Mouse (Mus musculus) heart, embryonic 14.5 days (tissue): Measurements from ENCODE around the gene Crat. TPM values are rescaled to one million over a fixed set of nuclear protein-coding genes. Genes with fewer than 3 reads are reported as not detected.

Experiments used
- ATAC-seq: fragments of 200-750 bp; cut with Nextera tagmentation; 2 replicates; pipeline ENCODE4 v1.8.0; 2017; ENCODE audit warnings: low read depth, moderate TSS enrichment; ENCODE audit not compliant: insufficient number of reproducible peaks, insufficient read depth, low FRiP score
- H3K27ac ChIP-seq, 2 experiments: fragments of 200-500 bp in 1 of 2; fragments of 300-500 bp in 1 of 2; sonication (generic) in 1 of 2; replicated peaks in 1 of 2; 2 replicates each; pipeline ENCODE4 v1.5.1; 2012 to 2014; ENCODE audit warnings: low read depth in 2 of 2, low read length in 2 of 2, control low read depth in 1 of 2, mild to moderate bottlenecking in 1 of 2, mixed read lengths in 1 of 2; ENCODE audit not compliant: control insufficient read depth in 1 of 2, insufficient read depth in 1 of 2
- H3K27me3 ChIP-seq: fragments of 300-500 bp; sonication (generic); 2 replicates; pipeline ENCODE4 v1.6.1; 2014; ENCODE audit warnings: mild to moderate bottlenecking, low read length, control low read depth; ENCODE audit not compliant: control insufficient read depth, insufficient read depth
- H3K36me3 ChIP-seq: fragments of 300-500 bp; sonication (generic); 2 replicates; pipeline ENCODE4 v1.6.1; 2014; ENCODE audit warnings: mild to moderate bottlenecking, control low read depth, low read length, mixed read lengths; ENCODE audit not compliant: control insufficient read depth, insufficient read depth
- H3K4me1 ChIP-seq, 2 experiments: fragments of 200-500 bp in 1 of 2; fragments of 300-500 bp in 1 of 2; sonication (generic) in 1 of 2; 2 replicates each; pipeline ENCODE4 v1.6.1; 2012 to 2014; ENCODE audit warnings: low read length in 2 of 2, control low read depth in 1 of 2, mixed read lengths in 1 of 2; ENCODE audit not compliant: control insufficient read depth in 2 of 2, insufficient read depth in 2 of 2
- H3K4me2 ChIP-seq: fragments of 300-500 bp; sonication (generic); 2 replicates; pipeline ENCODE4 v1.6.1; 2014; ENCODE audit warnings: mild to moderate bottlenecking, low read length
- H3K4me3 ChIP-seq, 2 experiments: fragments of 200-500 bp in 1 of 2; fragments of 300-500 bp in 1 of 2; sonication (generic) in 1 of 2; 2 replicates each; pipeline ENCODE4 v1.5.1; 2012 to 2014; ENCODE audit warnings: low read length in 2 of 2, mild to moderate bottlenecking in 2 of 2, control low read depth in 1 of 2, low read depth in 1 of 2, moderate library complexity in 1 of 2; ENCODE audit not compliant: control insufficient read depth in 1 of 2, insufficient read depth in 1 of 2
- H3K9ac ChIP-seq: fragments of 300-500 bp; sonication (generic); 2 replicates; pipeline ENCODE4 v1.6.1; 2014; ENCODE audit warnings: mild to moderate bottlenecking, low read length
- H3K9me3 ChIP-seq: fragments of 300-500 bp; sonication (generic); 2 replicates; pipeline ENCODE4 v1.6.1; 2016; ENCODE audit warnings: low read length, control low read depth; ENCODE audit not compliant: control insufficient read depth
- whole genome bisulfite sequencing: fragments of 180-500 bp; shearing (Covaris S2); extraction: QIAGEN DNeasy Blood & Tissue Kit; methylation state at CpG from one replicate; pipeline ENCODE4 v1.1.7; 2014; 5-methylcytosine and 5-hydroxymethylcytosine counted together
- polyA plus RNA-seq: library from polyadenylated mRNA; unstranded; fragments of >200 nt; fragmentation: Nextera tagmentation; extraction: Ambion mirVana; gene quantifications from 2 replicates; pipeline ENCODE4 v1.2.1, GENCODE M21; 2014

Crat gene
- polyA plus RNA-seq, 1 experiment from 2014 or later = 127 TPM

DNA sequence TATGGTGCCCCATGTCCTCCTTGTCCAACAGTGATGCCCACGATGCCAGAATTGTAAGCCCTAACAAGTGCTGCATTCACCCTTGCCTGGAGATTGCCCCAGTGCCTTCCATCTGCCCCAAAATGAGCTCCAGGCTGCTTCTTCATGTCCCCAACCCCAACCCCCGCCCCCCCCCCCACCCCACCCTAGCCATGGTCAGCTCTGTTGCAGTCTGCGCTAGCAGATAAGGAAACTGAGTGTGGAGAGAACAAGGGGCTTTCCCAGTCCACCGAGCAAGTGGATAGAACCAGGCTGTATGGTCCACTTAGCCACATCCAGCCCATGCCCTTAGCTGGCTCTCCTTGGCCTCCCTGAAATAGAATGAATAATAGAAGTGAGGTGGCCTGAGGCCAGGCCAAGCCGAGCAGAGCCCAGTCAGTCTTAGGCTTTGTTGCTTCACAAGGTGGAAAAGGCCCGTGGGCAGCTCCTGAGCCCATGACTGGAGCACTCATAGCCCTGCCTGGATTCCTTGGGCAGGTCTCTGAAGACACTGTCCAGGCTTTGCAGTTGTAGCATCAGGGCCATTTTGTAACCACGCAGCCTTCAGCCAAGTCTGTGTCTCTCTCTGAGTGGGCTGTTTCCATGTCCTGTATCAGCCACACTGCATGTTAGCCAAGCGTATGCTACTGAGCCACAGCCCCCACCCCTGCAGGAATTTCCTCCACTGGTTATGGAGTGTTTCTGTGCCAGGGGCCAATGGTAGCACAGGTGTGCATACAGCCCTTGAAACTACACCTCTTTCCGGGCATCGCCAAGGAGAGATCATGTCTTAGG is 34.8 kb downstream of the Crat start:
- Histone ChIP-seq H3K4me1 (no peaks in the 10 kb centered on the region), H3K4me3 (no peak overlapping the region), H3K9me3 (no peaks in the 10 kb centered on the region), H3K27me3 (no peaks in the 10 kb centered on the region), H3K36me3 (peaks cover 95% of the 10 kb centered on the region), H3K4me2 (no peak overlapping the region), H3K27ac (no peak overlapping the region), H3K9ac (no peak overlapping the region)
- WGBS = 80% methylated on average over 10 of the region's 10 CpGs
- no peak for ATAC-seq

DNA sequence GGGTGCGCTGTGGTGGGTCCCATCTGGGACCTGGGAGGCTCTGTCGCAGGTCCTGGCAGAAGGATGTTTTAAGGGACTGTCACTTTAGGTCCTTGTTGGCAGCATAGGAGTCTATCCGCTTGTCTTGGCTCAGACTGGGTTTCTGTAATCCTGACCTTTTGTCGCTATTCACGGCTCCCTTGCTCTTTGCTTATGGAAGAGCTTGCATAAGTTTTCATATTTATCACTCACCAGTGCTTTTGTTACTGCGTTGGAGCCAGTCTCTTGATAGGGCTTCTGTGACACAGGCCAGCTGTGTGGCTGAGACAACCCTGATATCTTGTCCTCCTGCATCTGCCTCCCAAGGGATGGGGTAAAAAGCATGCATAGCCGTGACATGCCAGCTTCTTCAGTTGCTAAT is 36.3 kb downstream of the Crat start:
- Histone ChIP-seq H3K9me3 (no peaks in the 10 kb centered on the region), H3K27me3 (no peaks in the 10 kb centered on the region), H3K9ac (no peak overlapping the region), H3K4me3 (no peak overlapping the region), H3K4me2 (no peak overlapping the region), H3K4me1 (no peaks in the 10 kb centered on the region), H3K36me3 (peaks cover 98% of the 10 kb centered on the region), H3K27ac (no peak overlapping the region)
- ATAC-seq = no peak
- 81% methylated on average over 7 of the region's 7 CpGs for WGBS

DNA sequence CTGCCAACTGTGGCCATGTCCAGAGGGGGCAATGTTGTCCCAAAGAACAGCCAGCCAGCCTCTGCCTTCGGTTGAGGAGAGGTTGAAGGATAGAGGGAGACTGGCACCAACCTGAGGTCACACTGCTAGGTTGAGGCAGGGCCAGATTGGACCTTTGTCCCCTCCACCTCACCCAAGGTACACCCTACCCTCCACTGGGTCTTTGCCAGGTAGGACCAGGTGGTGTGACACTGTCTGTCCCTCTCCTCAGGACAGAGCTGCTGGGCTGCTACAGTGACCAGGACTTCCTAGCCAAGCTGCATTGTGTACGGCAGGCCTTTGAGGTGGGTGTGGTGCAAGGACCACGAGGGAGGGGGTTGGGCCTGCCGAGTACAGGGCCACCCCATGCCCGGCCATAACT is 37.9 kb downstream of the Crat start:
- Histone ChIP-seq H3K36me3 (peaks cover 98% of the 10 kb centered on the region), H3K4me1 (no peaks in the 10 kb centered on the region), H3K9me3 (no peaks in the 10 kb centered on the region), H3K4me2 (no peak overlapping the region), H3K27me3 (no peaks in the 10 kb centered on the region), H3K27ac (no peak overlapping the region), H3K4me3 (no peak overlapping the region), H3K9ac (no peak overlapping the region)
- WGBS = 76% methylated on average over 5 of the region's 5 CpGs
- no peak for ATAC-seq

DNA sequence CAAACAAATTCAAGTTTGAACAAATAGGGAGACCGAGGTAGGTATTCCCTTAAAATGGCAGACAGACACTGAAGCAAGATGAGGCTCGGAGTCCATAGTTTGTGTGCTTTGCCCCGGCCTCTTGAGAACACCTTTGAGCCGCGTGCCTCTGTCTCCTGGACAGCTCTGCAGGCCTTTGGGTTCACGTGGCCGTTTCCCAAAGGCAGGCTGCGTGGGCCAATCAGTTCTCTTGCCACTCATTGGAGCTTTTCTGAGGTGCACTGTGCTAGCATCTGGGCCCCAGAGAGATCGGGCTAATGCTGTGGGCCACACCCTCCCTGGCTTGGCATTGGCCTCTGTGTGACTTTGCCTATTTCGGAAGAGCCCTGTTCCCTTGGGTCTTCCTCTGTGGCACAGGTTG is 39.7 kb downstream of the Crat start:
- H3K27me3 ChIP-seq = no peaks in the 10 kb centered on the region
- H3K9ac ChIP-seq = no peak overlapping the region
- no peaks in the 10 kb centered on the region for H3K9me3 ChIP-seq
- 91% methylated on average over 10 of the region's 10 CpGs for WGBS
- H3K4me1 ChIP-seq = no peaks in the 10 kb centered on the region
- no peak overlapping the region for H3K4me3 ChIP-seq
- peaks cover 98% of the 10 kb centered on the region for H3K36me3 ChIP-seq
- H3K4me2 ChIP-seq = no peak overlapping the region
- no peak for ATAC-seq
- no peak overlapping the region for H3K27ac ChIP-seq

- H3K9ac ChIP-seq = no peak overlapping the region
- no peak overlapping the region for H3K4me2 ChIP-seq
- no peaks in the 10 kb centered on the region for H3K27me3 ChIP-seq
- H3K27ac ChIP-seq = no peak overlapping the region
- peaks cover 99% of the 10 kb centered on the region for H3K36me3 ChIP-seq
- ATAC-seq = no peak
- no peak overlapping the region for H3K4me3 ChIP-seq
- H3K4me1 ChIP-seq = no peaks in the 10 kb centered on the region
- WGBS = 94% methylated on average over 5 of the region's 5 CpGs
- H3K9me3 ChIP-seq = no peaks in the 10 kb centered on the region
These were observed 42.9 kb downstream of the Crat start for GRCm38 (mm10) chr2:30372726-30373125.

DNA sequence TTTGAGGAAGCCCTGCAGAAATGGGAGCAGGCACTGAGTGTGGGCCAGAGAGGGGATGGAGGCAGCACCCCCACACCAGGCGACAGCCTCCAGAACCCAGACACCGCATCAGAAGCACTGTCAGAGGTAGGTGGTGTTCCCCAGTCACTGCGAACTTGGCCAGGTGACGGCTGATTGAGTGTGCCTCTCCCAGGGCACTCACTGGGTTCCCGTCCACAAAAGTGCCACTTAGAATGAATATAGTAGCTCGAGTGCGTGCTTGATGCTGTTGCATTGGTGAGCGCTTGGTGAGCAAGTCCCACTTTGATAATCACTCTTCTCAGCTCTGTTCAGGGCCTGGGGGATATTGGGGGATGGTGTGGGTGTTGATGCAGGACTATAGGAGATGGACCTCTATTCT is 44.1 kb downstream of the Crat start:
- ATAC-seq = no peak
- Histone ChIP-seq H3K9me3 (no peaks in the 10 kb centered on the region), H3K27me3 (no peaks in the 10 kb centered on the region), H3K36me3 (peaks cover 96% of the 10 kb centered on the region), H3K4me1 (peaks cover 1 to 2% of the 10 kb centered on the region in 2 experiments; a peak in 3 of 4 replicates), H3K9ac (no peak overlapping the region), H3K27ac (no peak overlapping the region), H3K4me2 (no peak overlapping the region), H3K4me3 (no peak overlapping the region)
- 95% methylated on average over 8 of the region's 8 CpGs for WGBS

GRCm38 (mm10) chr2:30366203-30366602 is 49.4 kb downstream of the Crat start:
- Histone ChIP-seq H3K4me2 (peak overlapping the region; percentile 75), H3K9ac (peak overlapping the region; percentile 28; the same call in 1 of the 2 replicates), H3K4me3 (no peak overlapping the region), H3K9me3 (0 out of 2 replicates have a peak, but pooled peaks cover 3% of the 10 kb centered on the region), H3K36me3 (peaks cover 47% of the 10 kb centered on the region), H3K27ac (peak overlapping the region in 1 of 2 experiments; percentile 88; a peak in 2 of 4 replicates), H3K4me1 (peaks cover 14 to 22% of the 10 kb centered on the region in 2 experiments), H3K27me3 (no peaks in the 10 kb centered on the region)
- no peak for ATAC-seq
- 26% methylated on average over 5 of the region's 5 CpGs for WGBS
